Mouse (Mus musculus) cerebellum, adult 8-10 months (tissue): Measurements from ENCODE around the gene Pde4d.

ENCODE experiments used
- DNase-seq: peaks from one replicate; pipeline ENCODE4 v3.0.0; 2022

Gene Pde4d

DNA sequence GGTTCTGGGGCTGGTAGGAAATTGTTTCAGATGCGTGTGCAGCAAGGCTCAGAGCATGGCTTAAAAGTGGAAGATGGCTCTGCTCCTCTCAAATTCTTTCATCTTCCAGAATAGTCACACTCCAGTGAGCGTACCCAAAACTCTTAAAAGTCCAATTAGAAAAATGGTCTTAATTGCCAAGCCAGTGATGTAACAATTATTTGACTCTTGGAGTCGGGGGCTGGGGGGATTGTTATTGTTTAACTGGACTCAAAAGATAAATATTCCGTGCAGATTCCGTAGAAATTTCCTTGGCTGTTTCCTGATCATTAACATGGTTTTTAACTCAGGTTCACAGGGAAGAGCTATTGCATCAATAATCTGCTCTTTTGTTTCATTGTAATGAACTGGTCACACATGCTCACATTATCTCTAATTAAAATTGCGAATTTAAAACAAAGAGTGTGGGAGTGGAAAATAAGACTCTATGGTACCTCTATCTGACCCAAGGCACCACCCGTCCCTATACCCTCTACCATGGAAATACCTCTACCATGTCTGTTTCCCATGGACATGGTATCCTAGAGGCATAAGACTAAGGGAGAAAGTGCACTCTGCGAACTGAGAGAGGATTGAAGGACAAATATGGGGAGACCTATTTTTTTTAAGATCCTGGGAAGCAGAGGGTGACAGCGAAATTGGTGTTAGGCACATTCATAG is 1159.5 kb downstream of the Pde4d start:
- DNase-seq: no peak

- DNase-seq: peak; percentile 63
Observed at GRCm38 (mm10) chr13:109609805-109610187, 1160.0 kb downstream of the Pde4d start.

DNA sequence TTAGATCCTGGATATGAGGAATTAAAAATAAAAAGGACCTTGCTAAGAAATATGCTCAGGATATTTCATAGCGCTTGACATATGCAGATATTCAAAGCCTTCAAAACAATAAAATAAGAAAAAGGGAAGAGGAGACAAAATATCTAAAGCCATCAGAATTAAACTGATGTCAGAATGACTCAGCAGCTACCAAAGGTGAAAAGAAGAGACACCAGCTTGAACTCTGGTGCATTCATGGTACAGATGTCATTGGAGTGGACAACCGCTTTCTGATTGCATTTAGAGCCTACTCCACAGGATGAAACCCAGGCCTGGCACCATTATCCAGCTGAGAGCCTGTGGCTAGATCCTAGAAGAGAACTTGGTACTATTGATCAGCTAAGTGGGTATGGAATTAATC is 1161.0 kb downstream of the Pde4d start:
- no peak for DNase-seq

- DNase-seq: no peak
Observed at GRCm38 (mm10) chr13:109615213-109615784, 1165.6 kb downstream of the Pde4d start.

GRCm38 (mm10) chr13:109615785-109616281 is 1166.1 kb downstream of the Pde4d start:
- peak; percentile 24 for DNase-seq

- no peak for DNase-seq
Observed at GRCm38 (mm10) chr13:109619158-109619657, 1169.5 kb downstream of the Pde4d start.

GRCm38 (mm10) chr13:109622207-109622606 is 1172.5 kb downstream of the Pde4d start:
- DNase-seq: no peak

- DNase-seq: no peak
Observed at GRCm38 (mm10) chr13:109623201-109623600, 1173.5 kb downstream of the Pde4d start.

DNA sequence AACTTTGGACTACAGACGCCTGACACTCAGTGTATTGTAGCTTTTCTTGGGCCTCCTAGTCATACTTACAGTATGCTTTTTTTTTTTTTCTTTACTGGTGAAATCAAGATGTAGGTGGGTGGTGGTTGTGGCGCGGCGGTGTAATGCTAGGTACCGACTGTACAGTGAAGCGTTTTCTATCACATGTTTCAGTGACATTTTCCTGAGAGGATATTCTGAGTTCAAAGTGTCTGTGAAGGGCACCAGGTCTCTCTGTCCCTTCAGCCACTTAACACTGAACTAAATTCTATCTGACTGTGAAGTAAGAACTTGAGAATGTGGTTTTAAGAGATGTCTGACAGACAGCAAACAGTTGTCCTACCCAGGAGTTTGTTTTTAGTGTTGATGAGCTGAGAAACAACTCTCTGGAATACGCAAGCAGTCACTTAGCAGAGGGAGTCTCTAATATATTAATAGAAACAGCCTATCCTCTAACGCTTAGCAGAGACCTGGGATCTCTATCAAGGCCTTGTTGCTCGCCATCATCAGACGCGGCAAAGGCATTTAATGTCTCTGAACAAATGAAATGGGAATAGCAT is 1175.1 kb downstream of the Pde4d start:
- no peak for DNase-seq

GRCm38 (mm10) chr13:109625466-109626129 is 1175.8 kb downstream of the Pde4d start:
- DNase-seq: no peak

GRCm38 (mm10) chr13:109627265-109627664 is 1177.5 kb downstream of the Pde4d start:
- no peak for DNase-seq

- DNase-seq: no peak
Observed at GRCm38 (mm10) chr13:109628606-109629005, 1178.9 kb downstream of the Pde4d start.

DNA sequence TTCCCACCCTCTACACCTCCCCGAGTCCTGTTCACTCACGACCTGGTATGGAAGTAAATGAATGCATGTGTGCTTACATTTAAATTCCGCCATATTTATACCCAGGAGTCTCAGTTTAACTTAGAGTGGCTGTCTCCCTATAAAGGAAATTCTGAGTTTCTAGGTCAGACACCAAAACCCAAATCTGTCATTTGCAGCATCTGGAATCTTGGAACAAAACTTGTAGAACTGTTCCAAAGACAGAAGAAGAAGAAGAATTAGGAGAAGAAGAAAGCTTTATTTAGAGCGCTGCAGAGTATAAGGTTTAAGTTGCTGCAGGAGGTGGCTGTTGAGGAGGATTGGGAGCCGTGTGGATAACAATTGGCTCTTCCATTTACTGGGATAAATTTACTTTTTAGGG is 1179.5 kb downstream of the Pde4d start:
- no peak for DNase-seq

DNA sequence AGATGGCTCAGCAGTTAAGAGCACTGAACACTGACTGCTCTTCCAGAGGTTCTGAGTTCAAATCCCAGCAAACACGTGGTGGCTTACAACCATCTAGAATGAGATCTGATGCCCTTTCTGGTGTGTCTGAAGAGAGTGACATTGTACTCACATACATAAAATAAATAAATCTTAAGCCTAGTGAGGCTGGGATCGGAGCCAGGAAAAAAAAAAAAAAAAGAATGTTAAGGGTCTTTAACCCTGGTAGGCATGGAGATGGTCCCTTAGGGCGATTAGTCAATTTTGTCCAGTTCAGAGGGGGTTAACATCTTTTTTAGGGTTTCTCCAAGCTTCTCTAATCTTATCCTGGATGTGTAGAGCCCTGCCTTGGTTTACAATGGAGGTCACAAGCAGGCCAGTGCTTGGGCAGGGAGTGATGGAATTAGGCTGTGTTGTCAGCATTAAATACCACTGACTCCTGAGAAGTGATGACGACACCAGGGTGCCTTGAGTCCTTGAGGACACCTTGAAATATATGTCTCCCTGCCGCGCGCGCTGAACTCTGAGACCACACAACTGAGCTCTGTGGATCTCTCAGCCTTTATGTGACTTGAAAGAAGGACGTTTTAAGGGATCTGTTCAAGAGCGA is 1181.8 kb downstream of the Pde4d start:
- DNase-seq: no peak

DNA sequence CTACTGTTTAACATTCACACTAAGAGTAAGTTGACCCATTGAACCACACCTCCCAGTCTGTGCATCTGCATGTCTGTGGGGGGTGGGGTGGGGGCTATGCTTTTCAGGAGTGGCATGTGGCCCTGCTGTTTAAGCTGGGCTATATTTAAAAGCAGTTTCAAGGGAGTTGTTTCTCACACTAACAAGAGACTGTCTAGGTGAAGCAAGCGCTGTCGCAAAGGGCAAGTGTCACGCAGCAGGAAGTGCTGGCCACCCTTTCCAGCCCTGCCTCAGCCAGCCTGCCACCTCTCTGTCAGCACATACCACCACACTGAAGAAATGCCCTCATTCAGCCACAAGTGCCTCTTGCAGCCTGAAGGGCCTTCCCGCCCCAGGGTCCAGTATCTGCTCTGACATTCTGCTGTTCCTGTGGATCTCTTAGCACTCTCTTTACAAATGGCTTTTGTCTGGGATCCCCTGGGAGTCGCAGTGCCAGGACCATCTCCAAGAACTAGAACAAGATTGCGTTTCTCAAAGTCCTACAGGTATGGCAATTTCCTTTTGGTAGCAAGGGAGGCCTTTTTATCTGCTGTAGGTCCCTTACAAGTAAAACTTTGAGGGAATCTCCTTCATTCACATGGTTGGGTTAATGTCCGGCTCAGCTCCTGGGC is 1182.8 kb downstream of the Pde4d start:
- no peak for DNase-seq

- DNase-seq: no peak
Observed at GRCm38 (mm10) chr13:109633037-109633418, 1183.3 kb downstream of the Pde4d start.

DNA sequence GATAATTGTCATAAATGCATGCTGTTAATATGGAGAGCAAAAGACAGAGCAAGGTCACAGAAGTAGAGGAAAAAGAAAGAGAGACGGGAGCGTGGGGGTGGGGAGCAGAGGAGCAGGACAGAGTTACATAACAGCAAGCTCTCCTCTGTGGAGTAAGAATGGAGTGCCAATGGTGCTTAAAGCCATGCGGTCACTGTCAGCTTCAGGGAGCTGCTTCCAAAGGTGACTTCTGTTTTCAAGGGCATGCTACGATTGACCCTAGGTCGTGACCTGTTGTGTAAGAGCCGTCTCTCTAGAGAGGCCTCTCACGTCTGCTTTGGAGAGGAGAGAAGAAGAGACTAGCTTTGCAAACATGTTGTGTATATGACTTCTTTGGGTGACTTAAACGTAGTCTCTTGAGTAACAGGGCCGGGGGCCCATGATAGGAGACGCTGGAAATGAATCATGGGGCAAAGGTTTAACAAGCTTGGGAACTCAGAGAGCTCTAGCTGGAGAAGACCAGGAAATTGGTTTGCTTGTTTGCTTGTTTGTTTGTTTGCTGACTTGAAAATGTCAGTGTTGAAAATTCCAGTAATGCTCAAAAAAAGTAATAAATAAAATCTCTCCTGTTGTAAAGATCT is 1186.3 kb downstream of the Pde4d start:
- no peak for DNase-seq

GRCm38 (mm10) chr13:109638273-109638672 is 1188.5 kb downstream of the Pde4d start:
- DNase-seq: no peak

- DNase-seq: no peak
Observed at GRCm38 (mm10) chr13:109639286-109639685, 1189.5 kb downstream of the Pde4d start.

GRCm38 (mm10) chr13:109641562-109641961 is 1191.8 kb downstream of the Pde4d start:
- no peak for DNase-seq

- no peak for DNase-seq
Observed at GRCm38 (mm10) chr13:109643419-109643818, 1193.7 kb downstream of the Pde4d start.

DNA sequence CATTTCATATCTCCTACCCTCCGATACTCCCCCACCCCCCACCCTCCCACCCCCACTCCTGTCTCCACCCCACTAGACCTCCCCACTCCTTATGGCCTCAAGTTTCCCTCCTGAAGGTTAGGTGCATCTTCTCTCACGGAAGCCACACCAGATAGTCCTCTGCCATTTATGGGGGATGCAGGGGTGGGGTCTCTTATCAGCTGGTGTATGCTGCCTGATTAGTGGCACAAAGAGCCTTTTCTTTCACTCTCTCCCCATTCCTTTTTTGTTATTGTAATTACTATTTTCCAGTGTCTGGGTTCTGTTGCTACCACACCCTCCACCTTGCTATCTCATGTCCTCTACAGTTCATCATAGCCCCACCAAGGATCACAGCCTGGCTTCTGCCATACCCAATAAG is 1194.3 kb downstream of the Pde4d start:
- no peak for DNase-seq
